Mouse (Mus musculus): Measurements from ENCODE around the gene Ngdn. TPM values are rescaled to one million over a fixed set of nuclear protein-coding genes. Genes with fewer than 3 reads are reported as not detected.
A peak's percentile ranks its signal among the peaks of the same experiment; 100 is the strongest.
"Not testable (repeated sequence)": the region's sequence is repeated elsewhere in the genome, so short reads cannot be mapped to it uniquely, and the experiment has no call there.

Gene Ngdn
- polyA plus RNA-seq (2014; fragmentation: Nextera tagmentation; extraction: Ambion mirVana): 70.1 and 71.6 TPM in 2 replicates

- Histone ChIP-seq H3K4me2 (ENCODE audit: low read depth, low read length) (peak within 1 kb of the TSS; percentile 78), H3K4me3 (ENCODE audit: low read depth, low read length) (peak within 1 kb of the TSS; percentile 58), H3K4me1 (ENCODE audit: control insufficient read depth, insufficient read depth, low read length) (no peaks in the 10 kb centered on the region), H3K27ac (replicated peaks; ENCODE audit: low read depth, low read length) (peak within 1 kb of the TSS; percentile 96), H3K27me3 (replicated peaks; ENCODE audit: control insufficient read depth, insufficient read depth, low read length) (no peaks in the 10 kb centered on the region), H3K9me3 (ENCODE audit: control insufficient read depth, low read length) (no peaks in the 10 kb centered on the region), H3K9ac (ENCODE audit: low read depth, low read length) (peak within 1 kb of the TSS; percentile 80), H3K36me3 (ENCODE audit: control insufficient read depth, insufficient read depth, low read length) (peaks cover 32% of the 10 kb centered on the region; the same call in 1 of the 2 replicates)
- ATAC-seq (ENCODE audit: low read depth) (peak; percentile 96), DNase-seq (ENCODE audit: low spot score) (peak; percentile 100)
- WGBS: under 1% methylated on average over 35 of the region's 36 CpGs
Observed at GRCm38 (mm10) chr14:55014991-55015766, at the start of gene Ngdn. Gene Ngdn, plus strand, starts transcription at chr14:55015454.

DNA sequence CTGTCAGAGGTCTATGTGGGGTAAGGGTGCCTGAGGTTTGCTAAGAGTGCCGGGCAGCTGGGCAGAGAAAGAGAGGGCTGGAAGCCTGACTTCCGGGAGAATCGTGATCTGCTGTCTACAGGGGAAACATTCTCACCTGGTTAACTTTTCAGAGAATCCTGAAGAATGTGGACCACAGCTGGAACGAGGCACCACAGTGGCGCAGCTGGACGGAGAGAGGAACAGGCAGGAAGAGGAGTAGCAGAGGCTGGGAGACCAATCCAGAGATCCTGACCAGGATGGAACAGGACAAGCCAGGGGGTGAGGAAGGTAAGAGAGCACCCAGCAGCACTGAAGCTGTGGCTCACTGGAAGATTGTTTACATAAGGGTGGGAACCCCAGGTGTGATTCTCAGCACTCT, 49.6 kb upstream of the Ngdn start:
- no peak overlapping the region for H3K9ac ChIP-seq (ENCODE audit: low read depth, low read length)
- no peak for DNase-seq (ENCODE audit: low spot score)
- no peak overlapping the region for H3K4me3 ChIP-seq (ENCODE audit: low read depth, low read length)
- no peak overlapping the region for H3K4me2 ChIP-seq (ENCODE audit: low read depth, low read length)
- no peaks in the 10 kb centered on the region for H3K36me3 ChIP-seq (ENCODE audit: control insufficient read depth, insufficient read depth, low read length)
- H3K27ac ChIP-seq (replicated peaks; ENCODE audit: low read depth, low read length): no peak overlapping the region
- H3K27me3 ChIP-seq (replicated peaks; ENCODE audit: control insufficient read depth, insufficient read depth, low read length): no peaks in the 10 kb centered on the region
- no peaks in the 10 kb centered on the region for H3K4me1 ChIP-seq (ENCODE audit: control insufficient read depth, insufficient read depth, low read length)
- H3K9me3 ChIP-seq (ENCODE audit: control insufficient read depth, low read length): no peaks in the 10 kb centered on the region
- WGBS: 56% methylated on average over 6 of the region's 6 CpGs
- ATAC-seq (ENCODE audit: low read depth): no peak

DNA sequence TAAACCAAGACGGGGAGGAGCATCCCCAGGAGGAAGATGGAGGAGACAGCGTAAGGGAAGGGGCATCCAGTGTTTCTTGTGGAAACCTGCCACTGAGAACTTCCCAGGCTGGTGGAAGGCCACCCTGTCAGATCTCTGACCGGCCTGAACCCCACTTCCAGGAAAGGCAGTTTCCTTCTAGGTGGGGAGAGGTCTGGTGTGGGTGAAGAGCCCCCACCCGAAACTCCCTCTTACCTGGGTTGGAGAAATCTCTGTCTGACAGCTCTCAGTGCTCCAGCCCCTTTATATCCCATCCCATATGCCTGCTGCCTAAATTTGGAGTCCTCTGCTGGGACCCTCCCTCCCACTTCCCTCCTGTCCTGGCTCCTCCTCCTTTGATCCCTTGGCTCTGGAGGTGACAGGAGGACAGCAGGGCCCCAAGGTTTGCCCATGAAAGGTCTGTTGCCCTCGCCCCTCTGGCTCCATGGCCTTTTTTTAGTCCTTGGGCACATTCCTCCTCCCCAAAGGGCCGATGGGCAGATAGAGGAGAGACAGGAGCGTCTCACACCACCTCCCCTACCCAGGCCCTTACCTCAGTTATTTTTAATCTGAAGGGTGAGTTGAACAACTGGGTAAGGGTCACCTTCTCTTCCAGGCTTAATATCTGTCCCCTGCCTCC, 48.8 kb upstream of the Ngdn start, which contains the start of gene Myh6:
TSS of gene Myh6 (minus strand) at position 608 of the 658 bp plus-strand sequence.
- Histone ChIP-seq H3K27me3 (replicated peaks; ENCODE audit: control insufficient read depth, insufficient read depth, low read length) (no peaks in the 10 kb centered on the region), H3K4me2 (ENCODE audit: low read depth, low read length) (no peak within 1 kb of the TSS), H3K27ac (replicated peaks; ENCODE audit: low read depth, low read length) (no peak within 1 kb of the TSS), H3K9ac (ENCODE audit: low read depth, low read length) (no peak within 1 kb of the TSS), H3K4me1 (ENCODE audit: control insufficient read depth, insufficient read depth, low read length) (no peaks in the 10 kb centered on the region), H3K4me3 (ENCODE audit: low read depth, low read length) (no peak within 1 kb of the TSS), H3K9me3 (ENCODE audit: control insufficient read depth, low read length) (no peaks in the 10 kb centered on the region), H3K36me3 (ENCODE audit: control insufficient read depth, insufficient read depth, low read length) (no peaks in the 10 kb centered on the region)
- ATAC-seq (ENCODE audit: low read depth) (no peak), DNase-seq (ENCODE audit: low spot score) (no peak)
- 71% methylated on average over 7 of the region's 7 CpGs for WGBS

- Histone ChIP-seq H3K27me3 (replicated peaks; ENCODE audit: control insufficient read depth, insufficient read depth, low read length) (no peaks in the 10 kb centered on the region), H3K4me2 (ENCODE audit: low read depth, low read length) (no peak overlapping the region), H3K27ac (replicated peaks; ENCODE audit: low read depth, low read length) (no peak overlapping the region), H3K36me3 (ENCODE audit: control insufficient read depth, insufficient read depth, low read length) (no peaks in the 10 kb centered on the region), H3K9me3 (ENCODE audit: control insufficient read depth, low read length) (no peaks in the 10 kb centered on the region), H3K4me3 (ENCODE audit: low read depth, low read length) (no peak overlapping the region), H3K9ac (ENCODE audit: low read depth, low read length) (no peak overlapping the region), H3K4me1 (ENCODE audit: control insufficient read depth, insufficient read depth, low read length) (no peaks in the 10 kb centered on the region)
- 88% methylated on average over 3 of the region's 3 CpGs for WGBS
- no peak for DNase-seq (ENCODE audit: low spot score)
- no peak for ATAC-seq (ENCODE audit: low read depth)
Observed at GRCm38 (mm10) chr14:54967874-54968273, 47.4 kb upstream of the Ngdn start.

DNA sequence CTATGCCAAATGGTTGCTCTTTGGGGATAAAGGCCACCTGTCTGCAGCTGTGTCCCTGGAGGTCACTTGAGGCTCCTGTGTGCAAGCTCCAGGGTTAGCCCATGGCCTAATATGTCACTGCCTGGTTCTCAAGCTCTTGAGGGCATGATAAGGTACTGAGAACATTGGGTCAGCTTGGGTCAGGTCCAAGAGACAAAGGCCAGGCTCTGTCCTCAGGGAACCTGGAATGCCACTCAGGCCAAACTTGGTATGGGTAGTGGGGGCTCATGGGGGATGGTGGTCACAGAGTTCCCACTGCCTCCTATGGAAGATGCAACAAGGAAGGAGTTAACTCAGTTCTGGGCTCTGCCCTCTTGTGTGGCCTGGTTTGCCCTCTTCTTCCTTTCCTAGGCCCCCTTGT, 46.9 kb upstream of the Ngdn start:
- H3K9me3 ChIP-seq (ENCODE audit: control insufficient read depth, low read length): no peaks in the 10 kb centered on the region
- H3K4me1 ChIP-seq (ENCODE audit: control insufficient read depth, insufficient read depth, low read length): no peaks in the 10 kb centered on the region
- H3K4me3 ChIP-seq (ENCODE audit: low read depth, low read length): no peak overlapping the region
- H3K9ac ChIP-seq (ENCODE audit: low read depth, low read length): no peak overlapping the region
- no peak overlapping the region for H3K27ac ChIP-seq (replicated peaks; ENCODE audit: low read depth, low read length)
- H3K4me2 ChIP-seq (ENCODE audit: low read depth, low read length): no peak overlapping the region
- H3K27me3 ChIP-seq (replicated peaks; ENCODE audit: control insufficient read depth, insufficient read depth, low read length): no peaks in the 10 kb centered on the region
- H3K36me3 ChIP-seq (ENCODE audit: control insufficient read depth, insufficient read depth, low read length): no peaks in the 10 kb centered on the region
- no peak for DNase-seq (ENCODE audit: low spot score)
- ATAC-seq (ENCODE audit: low read depth): no peak

DNA sequence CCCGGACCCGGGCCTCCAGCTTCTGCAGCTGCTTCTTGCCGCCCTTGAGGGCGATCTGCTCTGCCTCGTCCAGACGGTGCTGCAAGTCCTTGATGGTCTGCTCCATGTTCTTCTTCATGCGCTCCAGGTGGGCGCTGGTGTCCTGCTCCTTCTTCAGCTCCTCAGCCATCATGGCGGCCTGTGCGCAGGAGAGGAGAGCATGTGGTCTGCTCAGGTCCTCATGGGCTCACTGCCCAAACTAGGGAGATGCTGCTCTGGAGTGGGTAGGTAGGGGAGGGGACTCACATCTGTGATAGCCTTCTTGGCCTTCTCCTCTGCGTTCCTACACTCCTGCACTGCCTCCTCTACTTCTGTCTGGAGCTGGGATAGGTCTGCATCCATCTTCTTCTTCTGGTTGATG, 42.5 kb upstream of the Ngdn start:
- H3K27ac ChIP-seq (replicated peaks; ENCODE audit: low read depth, low read length); DNase-seq (ENCODE audit: low spot score); H3K27me3 ChIP-seq (replicated peaks; ENCODE audit: control insufficient read depth, insufficient read depth, low read length); H3K9ac ChIP-seq (ENCODE audit: low read depth, low read length); H3K4me3 ChIP-seq (ENCODE audit: low read depth, low read length); H3K9me3 ChIP-seq (ENCODE audit: control insufficient read depth, low read length); ATAC-seq (ENCODE audit: low read depth); H3K4me1 ChIP-seq (ENCODE audit: control insufficient read depth, insufficient read depth, low read length); H3K4me2 ChIP-seq (ENCODE audit: low read depth, low read length); H3K36me3 ChIP-seq (ENCODE audit: control insufficient read depth, insufficient read depth, low read length): not testable (repeated sequence)
- 87% methylated on average over 6 of the region's 11 CpGs for WGBS

DNA sequence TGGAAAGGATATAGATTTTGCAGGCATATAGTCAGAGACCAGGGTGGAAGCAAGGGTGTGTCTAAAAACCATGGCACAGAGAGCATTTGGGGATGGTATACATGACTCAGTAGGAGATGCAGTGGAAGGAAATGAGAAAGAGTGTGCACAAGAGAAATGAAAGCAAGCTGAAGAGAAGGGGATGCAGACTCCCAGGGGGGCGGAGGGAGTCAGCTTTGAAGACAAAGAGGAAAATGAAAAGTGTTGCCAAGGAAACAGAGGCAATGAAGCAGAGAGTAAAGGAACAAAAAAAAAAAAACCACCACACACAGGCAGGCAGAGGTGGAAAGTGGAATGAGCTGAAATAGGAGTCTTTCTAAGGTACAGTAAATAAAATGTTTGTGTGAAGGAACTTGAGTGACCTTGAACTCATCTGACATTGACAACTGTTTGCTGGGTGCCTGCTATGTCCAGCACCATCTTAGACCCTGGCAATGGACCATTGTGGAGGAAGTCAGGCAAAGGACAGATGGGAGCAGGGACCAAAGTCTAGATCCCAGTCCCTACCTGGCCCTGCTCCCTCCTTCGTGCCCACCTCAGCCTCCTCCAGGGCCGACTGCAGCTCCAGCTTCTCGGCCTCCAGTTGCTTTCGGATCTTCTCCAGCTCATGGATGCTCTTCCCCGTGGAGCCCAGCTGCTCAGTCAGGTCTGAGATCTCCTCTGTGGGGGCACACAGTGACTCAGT, 41.0 kb upstream of the Ngdn start:
- Histone ChIP-seq H3K36me3 (ENCODE audit: control insufficient read depth, insufficient read depth, low read length) (no peaks in the 10 kb centered on the region), H3K27ac (replicated peaks; ENCODE audit: low read depth, low read length) (no peak overlapping the region), H3K4me1 (ENCODE audit: control insufficient read depth, insufficient read depth, low read length) (no peaks in the 10 kb centered on the region), H3K4me3 (ENCODE audit: low read depth, low read length) (no peak overlapping the region), H3K9ac (ENCODE audit: low read depth, low read length) (no peak overlapping the region), H3K27me3 (replicated peaks; ENCODE audit: control insufficient read depth, insufficient read depth, low read length) (no peaks in the 10 kb centered on the region), H3K9me3 (ENCODE audit: control insufficient read depth, low read length) (no peaks in the 10 kb centered on the region), H3K4me2 (ENCODE audit: low read depth, low read length) (no peak overlapping the region)
- DNase-seq (ENCODE audit: low spot score) (no peak), ATAC-seq (ENCODE audit: low read depth) (no peak)
- WGBS: 78% methylated on average over 5 of the region's 6 CpGs

DNA sequence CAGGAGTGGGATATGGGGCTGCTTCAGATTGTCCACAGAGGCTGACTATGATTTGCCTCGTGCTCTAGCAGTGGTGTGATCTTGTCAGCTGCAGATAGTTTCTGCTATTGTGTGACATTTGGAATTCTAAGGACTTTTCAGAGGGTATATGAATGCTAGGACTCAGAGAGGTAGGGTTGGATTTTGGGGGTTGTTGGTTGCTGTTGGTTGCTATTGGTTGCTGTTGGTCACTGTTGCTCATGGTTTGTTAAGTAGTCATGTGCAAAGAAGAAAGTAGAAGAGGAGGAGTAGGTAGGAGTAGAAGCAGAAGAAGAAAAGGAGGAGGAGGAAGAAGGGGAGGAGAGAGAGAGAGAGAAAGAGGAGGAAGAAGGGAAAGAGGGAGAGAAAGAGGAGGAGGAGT, 38.6 kb upstream of the Ngdn start, which contains the start of gene Gm17428:
TSS of gene Gm17428 (plus strand) at position 301 of the 400 bp plus-strand sequence.
- no peaks in the 10 kb centered on the region for H3K36me3 ChIP-seq (ENCODE audit: control insufficient read depth, insufficient read depth, low read length)
- WGBS: 77% methylated on average over 1 of the region's 1 CpGs
- ATAC-seq (ENCODE audit: low read depth): no peak

More for the DNA sequence above, 38.6 kb upstream of the Ngdn start, which contains the start of gene Gm17428:
- Histone ChIP-seq H3K4me2 (ENCODE audit: low read depth, low read length) (no peak within 1 kb of the TSS), H3K4me3 (ENCODE audit: low read depth, low read length) (no peak within 1 kb of the TSS), H3K27ac (replicated peaks; ENCODE audit: low read depth, low read length) (no peak within 1 kb of the TSS), H3K9ac (ENCODE audit: low read depth, low read length) (no peak within 1 kb of the TSS), H3K27me3 (replicated peaks; ENCODE audit: control insufficient read depth, insufficient read depth, low read length) (no peaks in the 10 kb centered on the region), H3K4me1 (ENCODE audit: control insufficient read depth, insufficient read depth, low read length) (no peaks in the 10 kb centered on the region), H3K9me3 (ENCODE audit: control insufficient read depth, low read length) (no peaks in the 10 kb centered on the region)
- no peak for DNase-seq (ENCODE audit: low spot score)
